Mouse (Mus musculus): Measurements from ENCODE around the gene Maats1. TPM values are rescaled to one million over a fixed set of nuclear protein-coding genes. Genes with fewer than 3 reads are reported as not detected.

Maats1 gene
- polyA plus RNA-seq, 1 experiment from 2014 or later: 0.10 TPM

- no peaks in the 10 kb centered on the region for H3K36me3 ChIP-seq
- no peak overlapping the region for H3K27ac ChIP-seq
- H3K4me3 ChIP-seq: no peak overlapping the region
- no peaks in the 10 kb centered on the region for H3K4me1 ChIP-seq (replicated peaks)
- no peak for ATAC-seq (replicated peaks; ENCODE audit: insufficient number of reproducible peaks, insufficient read depth, low FRiP score, low read depth)
- no peaks in the 10 kb centered on the region for H3K27me3 ChIP-seq
- no peak overlapping the region for H3K9ac ChIP-seq
- no peak overlapping the region for H3K4me2 ChIP-seq
- WGBS: 30% methylated on average over 3 of the region's 3 CpGs
- H3K9me3 ChIP-seq (replicated peaks): no peaks in the 10 kb centered on the region
Observed at GRCm38 (mm10) chr16:38271601-38272000, 70.3 kb downstream of the Maats1 start.

GRCm38 (mm10) chr16:38255927-38256326 is 86.0 kb downstream of the Maats1 start:
- Histone ChIP-seq H3K4me3 (no peak overlapping the region), H3K9me3 (replicated peaks) (no peaks in the 10 kb centered on the region), H3K27me3 (no peaks in the 10 kb centered on the region), H3K4me2 (no peak overlapping the region), H3K4me1 (replicated peaks) (no peaks in the 10 kb centered on the region), H3K27ac (no peak overlapping the region), H3K9ac (no peak overlapping the region), H3K36me3 (no peaks in the 10 kb centered on the region)
- ATAC-seq (replicated peaks; ENCODE audit: insufficient number of reproducible peaks, insufficient read depth, low FRiP score, low read depth): no peak
- 84% methylated on average over 9 of the region's 9 CpGs for WGBS

- H3K27ac ChIP-seq: no peak overlapping the region
- ATAC-seq (replicated peaks; ENCODE audit: insufficient number of reproducible peaks, insufficient read depth, low FRiP score, low read depth): no peak
- no peak overlapping the region for H3K4me3 ChIP-seq
- H3K4me2 ChIP-seq: no peak overlapping the region
- H3K36me3 ChIP-seq: no peaks in the 10 kb centered on the region
- H3K27me3 ChIP-seq: no peaks in the 10 kb centered on the region
- no peaks in the 10 kb centered on the region for H3K9me3 ChIP-seq (replicated peaks)
- no peaks in the 10 kb centered on the region for H3K4me1 ChIP-seq (replicated peaks)
- H3K9ac ChIP-seq: no peak overlapping the region
- WGBS: 57% methylated on average over 4 of the region's 4 CpGs
Observed at GRCm38 (mm10) chr16:38255107-38255506, 86.8 kb downstream of the Maats1 start.

- Histone ChIP-seq H3K4me1 (replicated peaks) (no peaks in the 10 kb centered on the region), H3K27ac (no peak overlapping the region), H3K4me2 (no peak overlapping the region), H3K9me3 (replicated peaks) (no peaks in the 10 kb centered on the region), H3K27me3 (no peaks in the 10 kb centered on the region), H3K36me3 (no peaks in the 10 kb centered on the region), H3K4me3 (no peak overlapping the region), H3K9ac (no peak overlapping the region)
- ATAC-seq (replicated peaks; ENCODE audit: insufficient number of reproducible peaks, insufficient read depth, low FRiP score, low read depth): no peak
- WGBS: 69% methylated on average over 14 of the region's 14 CpGs
Observed at GRCm38 (mm10) chr16:38254001-38254400, 87.9 kb downstream of the Maats1 start.

- no peak overlapping the region for H3K4me3 ChIP-seq
- H3K27ac ChIP-seq: no peak overlapping the region
- H3K9ac ChIP-seq: no peak overlapping the region
- H3K36me3 ChIP-seq: no peaks in the 10 kb centered on the region
- WGBS: 83% methylated on average over 6 of the region's 6 CpGs
- no peak for ATAC-seq (replicated peaks; ENCODE audit: insufficient number of reproducible peaks, insufficient read depth, low FRiP score, low read depth)
- H3K4me1 ChIP-seq (replicated peaks): no peaks in the 10 kb centered on the region
- H3K4me2 ChIP-seq: no peak overlapping the region
- H3K9me3 ChIP-seq (replicated peaks): no peaks in the 10 kb centered on the region
- no peaks in the 10 kb centered on the region for H3K27me3 ChIP-seq
Observed at GRCm38 (mm10) chr16:38250467-38250866, 91.5 kb downstream of the Maats1 start.

- Histone ChIP-seq H3K9me3 (replicated peaks) (no peaks in the 10 kb centered on the region), H3K9ac (no peak overlapping the region), H3K4me1 (replicated peaks) (no peaks in the 10 kb centered on the region), H3K27me3 (no peaks in the 10 kb centered on the region), H3K4me2 (0 out of 2 replicates have a peak overlapping the region, but pooled peaks have one; percentile 6), H3K27ac (no peak overlapping the region), H3K4me3 (no peak overlapping the region), H3K36me3 (no peaks in the 10 kb centered on the region)
- ATAC-seq (replicated peaks; ENCODE audit: insufficient number of reproducible peaks, insufficient read depth, low FRiP score, low read depth): no peak
- 43% methylated on average over 13 of the region's 13 CpGs for WGBS
Observed at GRCm38 (mm10) chr16:38248331-38248961, 93.5 kb downstream of the Maats1 start.

Other genes starting within 250 kb of the Maats1 start
- 0.06 TPM in 1 of 2 replicates, not detected in the other for gene Nr1i2, start 47.3 kb downstream of the Maats1 start, polyA plus RNA-seq (2015; fragmentation: Nextera tagmentation; extraction: Ambion mirVana)
- gene Cox17, start 4.8 kb upstream of the Maats1 start, polyA plus RNA-seq (2015; fragmentation: Nextera tagmentation; extraction: Ambion mirVana): 224 and 350 TPM in 2 replicates
- 3.2 and 4.1 TPM in 2 replicates for gene Gm21987, start 4.9 kb upstream of the Maats1 start, polyA plus RNA-seq (2015; fragmentation: Nextera tagmentation; extraction: Ambion mirVana)
- gene Popdc2, start 20.1 kb upstream of the Maats1 start, polyA plus RNA-seq (2015; fragmentation: Nextera tagmentation; extraction: Ambion mirVana): 327 and 350 TPM in 2 replicates
- gene Pla1a, start 91.0 kb upstream of the Maats1 start, polyA plus RNA-seq (2015; fragmentation: Nextera tagmentation; extraction: Ambion mirVana): 2.0 and 2.8 TPM in 2 replicates
- 81.1 and 87.5 TPM in 2 replicates for gene Adprh, start 110.6 kb upstream of the Maats1 start, polyA plus RNA-seq (2015; fragmentation: Nextera tagmentation; extraction: Ambion mirVana)
- gene Cd80, start 113.4 kb upstream of the Maats1 start, polyA plus RNA-seq (2015; fragmentation: Nextera tagmentation; extraction: Ambion mirVana): 0.53 and 0.61 TPM in 2 replicates
- 31.9 and 38.1 TPM in 2 replicates for gene Timmdc1, start 180.5 kb upstream of the Maats1 start, polyA plus RNA-seq (2015; fragmentation: Nextera tagmentation; extraction: Ambion mirVana)
- 24.0 and 29.9 TPM in 2 replicates for gene Poglut1, start 208.1 kb upstream of the Maats1 start, polyA plus RNA-seq (2015; fragmentation: Nextera tagmentation; extraction: Ambion mirVana)
- gene Tmem39a, start 216.6 kb upstream of the Maats1 start, polyA plus RNA-seq (2015; fragmentation: Nextera tagmentation; extraction: Ambion mirVana): 50.5 and 72.2 TPM in 2 replicates